Mouse (Mus musculus) ZHBTc4 (cell line): ENCODE results near the gene Srl.
"Not testable (repeated sequence)": the region's sequence is repeated elsewhere in the genome, so short reads cannot be mapped to it uniquely, and the experiment has no call there.

Experiments used
- DNase-seq: peaks from one replicate; pipeline ENCODE4 v3.0.0-alpha.2; 2011; ENCODE audit warnings: low read depth, low spot score

Gene Srl

GRCm38 (mm10) chr16:4474040-4474881 lies 67.4 kb downstream of the Srl start:
- DNase-seq, result not testable (repeated sequence)

GRCm38 (mm10) chr16:4473231-4473630 lies 68.4 kb downstream of the Srl start:
- DNase-seq, result no peak

- no peak for DNase-seq
Observed at GRCm38 (mm10) chr16:4472687-4473086, 68.9 kb downstream of the Srl start.

- DNase-seq, result peak; percentile 46
Observed at GRCm38 (mm10) chr16:4469599-4470352, 71.8 kb downstream of the Srl start.

GRCm38 (mm10) chr16:4464529-4465089 lies 77.0 kb downstream of the Srl start:
- no peak for DNase-seq

- no peak for DNase-seq
Observed at GRCm38 (mm10) chr16:4457927-4458326, 83.7 kb downstream of the Srl start.

- DNase-seq, result no peak
Observed at GRCm38 (mm10) chr16:4456391-4456790, 85.2 kb downstream of the Srl start.

GRCm38 (mm10) chr16:4455693-4456092 lies 85.9 kb downstream of the Srl start:
- no peak for DNase-seq

GRCm38 (mm10) chr16:4454563-4454962 lies 87.1 kb downstream of the Srl start:
- no peak for DNase-seq

GRCm38 (mm10) chr16:4449418-4449817 lies 92.2 kb downstream of the Srl start:
- DNase-seq, result no peak

- DNase-seq, result peak; percentile 43
Observed at GRCm38 (mm10) chr16:4448235-4448634, 93.4 kb downstream of the Srl start.

GRCm38 (mm10) chr16:4446395-4446794 lies 95.2 kb downstream of the Srl start:
- DNase-seq, result no peak

- no peak for DNase-seq
Observed at GRCm38 (mm10) chr16:4444378-4444777, 97.2 kb downstream of the Srl start.

GRCm38 (mm10) chr16:4439302-4440066 lies 102.1 kb downstream of the Srl start:
- no peak for DNase-seq

GRCm38 (mm10) chr16:4436738-4437137 lies 104.9 kb downstream of the Srl start:
- no peak for DNase-seq

- DNase-seq, result no peak
Observed at GRCm38 (mm10) chr16:4435371-4435770, 106.2 kb downstream of the Srl start.

- DNase-seq, result no peak
Observed at GRCm38 (mm10) chr16:4431841-4432240, 109.8 kb downstream of the Srl start.

- DNase-seq, result no peak
Observed at GRCm38 (mm10) chr16:4431013-4431412, 110.6 kb downstream of the Srl start.

GRCm38 (mm10) chr16:4430232-4430631 lies 111.4 kb downstream of the Srl start:
- no peak for DNase-seq
